Mouse (Mus musculus) embryo, embryonic 11 days (tissue): ENCODE results near the gene Wfdc2.
A peak's percentile ranks its signal among the peaks of the same experiment; 100 is the strongest.

ENCODE experiments used
- DNase-seq: peaks from one replicate; pipeline ENCODE4 v3.0.0-alpha.2; 2015

Wfdc2 gene

GRCm38 (mm10) chr2:164562391-164563188, at the start of gene Wfdc2:
TSS of gene Wfdc2 (plus strand) at chr2:164562413.
- DNase-seq = peak; percentile 61

- no peak for DNase-seq
These were observed 48.8 kb upstream of the Wfdc2 start for GRCm38 (mm10) chr2:164513389-164513788.

GRCm38 (mm10) chr2:164514916-164515315, 47.3 kb upstream of the Wfdc2 start:
- DNase-seq = no peak

GRCm38 (mm10) chr2:164515897-164516296, 46.3 kb upstream of the Wfdc2 start:
- no peak for DNase-seq

- no peak for DNase-seq
These were observed 45.6 kb upstream of the Wfdc2 start for GRCm38 (mm10) chr2:164516592-164516991.

GRCm38 (mm10) chr2:164517485-164518221, 44.6 kb upstream of the Wfdc2 start:
- peak; percentile 64 for DNase-seq

- DNase-seq = no peak
These were observed 43.7 kb upstream of the Wfdc2 start for GRCm38 (mm10) chr2:164518266-164519170.

GRCm38 (mm10) chr2:164519171-164519526, 43.1 kb upstream of the Wfdc2 start:
- no peak for DNase-seq

- peak; percentile 72 for DNase-seq
These were observed 41.4 kb upstream of the Wfdc2 start for GRCm38 (mm10) chr2:164520782-164521181.

- DNase-seq = no peak
These were observed 40.4 kb upstream of the Wfdc2 start for GRCm38 (mm10) chr2:164521841-164522240.

- DNase-seq = no peak
These were observed 39.9 kb upstream of the Wfdc2 start for GRCm38 (mm10) chr2:164522280-164522679.

GRCm38 (mm10) chr2:164523301-164523773, 38.9 kb upstream of the Wfdc2 start:
- no peak for DNase-seq

GRCm38 (mm10) chr2:164528557-164528956, 33.7 kb upstream of the Wfdc2 start:
- no peak for DNase-seq

- peak; percentile 66 for DNase-seq
These were observed 31.0 kb upstream of the Wfdc2 start for GRCm38 (mm10) chr2:164531169-164531568.

- no peak for DNase-seq
These were observed 27.9 kb upstream of the Wfdc2 start for GRCm38 (mm10) chr2:164534315-164534714.

GRCm38 (mm10) chr2:164537003-164537402, 25.2 kb upstream of the Wfdc2 start:
- no peak for DNase-seq

- no peak for DNase-seq
These were observed 21.4 kb upstream of the Wfdc2 start for GRCm38 (mm10) chr2:164540652-164541427.

GRCm38 (mm10) chr2:164542132-164542531, 20.1 kb upstream of the Wfdc2 start:
- no peak for DNase-seq

- no peak for DNase-seq
These were observed 19.6 kb upstream of the Wfdc2 start for GRCm38 (mm10) chr2:164542598-164542997.

GRCm38 (mm10) chr2:164543745-164544144, 18.5 kb upstream of the Wfdc2 start:
- no peak for DNase-seq

GRCm38 (mm10) chr2:164544454-164545097, 17.6 kb upstream of the Wfdc2 start:
- no peak for DNase-seq

GRCm38 (mm10) chr2:164549338-164549737, 12.9 kb upstream of the Wfdc2 start:
- DNase-seq = no peak
